Mouse (Mus musculus) B cell, adult 2 months (primary cell): ENCODE data around the gene Ldb3.
A peak's percentile ranks its signal among the peaks of the same experiment; 100 is the strongest.

Experiments used
- DNase-seq, 2 experiments: peaks; one replicate each; pipeline ENCODE4 v3.0.0; 2022

The Ldb3 gene

GRCm38 (mm10) chr14:34588498-34588897 is at the start of gene Ldb3:
Ldb3 (minus strand) TSS chr14:34588682.
- DNase-seq, result no peak

GRCm38 (mm10) chr14:34635721-34636120 is 47.2 kb upstream of the Ldb3 start:
- DNase-seq, result no peak

- no peak for DNase-seq
Measured at GRCm38 (mm10) chr14:34635192-34635591, 46.7 kb upstream of the Ldb3 start.

- no peak for DNase-seq
Measured at GRCm38 (mm10) chr14:34632722-34633448, 44.4 kb upstream of the Ldb3 start.

- DNase-seq, result no peak
Measured at GRCm38 (mm10) chr14:34626824-34627223, 38.3 kb upstream of the Ldb3 start.

GRCm38 (mm10) chr14:34623531-34624210 is 35.2 kb upstream of the Ldb3 start:
- no peak for DNase-seq

GRCm38 (mm10) chr14:34623074-34623473 is 34.6 kb upstream of the Ldb3 start:
- no peak for DNase-seq

GRCm38 (mm10) chr14:34620611-34621376 is 32.3 kb upstream of the Ldb3 start:
- peak; percentile 21 to 27 for DNase-seq

- no peak for DNase-seq
Measured at GRCm38 (mm10) chr14:34618808-34619207, 30.3 kb upstream of the Ldb3 start.

- peak; percentile 81 to 83 for DNase-seq
Measured at GRCm38 (mm10) chr14:34616821-34617220, 28.3 kb upstream of the Ldb3 start.

GRCm38 (mm10) chr14:34615625-34616024 is 27.1 kb upstream of the Ldb3 start:
- no peak for DNase-seq

- no peak for DNase-seq
Measured at GRCm38 (mm10) chr14:34615082-34615481, 26.6 kb upstream of the Ldb3 start.

GRCm38 (mm10) chr14:34614551-34614950 is 26.1 kb upstream of the Ldb3 start:
- DNase-seq, result no peak

GRCm38 (mm10) chr14:34613523-34613922 is 25.0 kb upstream of the Ldb3 start:
- DNase-seq, result no peak

- DNase-seq, result peak; percentile 13 to 19
Measured at GRCm38 (mm10) chr14:34612222-34612621, 23.7 kb upstream of the Ldb3 start.

GRCm38 (mm10) chr14:34611591-34611990 is 23.1 kb upstream of the Ldb3 start:
- no peak for DNase-seq

GRCm38 (mm10) chr14:34601910-34602309 is 13.4 kb upstream of the Ldb3 start:
- no peak for DNase-seq

GRCm38 (mm10) chr14:34599941-34600340 is 11.5 kb upstream of the Ldb3 start, which contains the start of gene Opn4:
Opn4 (minus strand) TSS chr14:34600142.
- DNase-seq, result no peak

GRCm38 (mm10) chr14:34595596-34596255 is 7.2 kb upstream of the Ldb3 start:
- DNase-seq, result no peak

GRCm38 (mm10) chr14:34591741-34592535 is 3.5 kb upstream of the Ldb3 start:
- DNase-seq, result no peak

GRCm38 (mm10) chr14:34590743-34591675 is 2.5 kb upstream of the Ldb3 start:
- no peak for DNase-seq
